Mouse (Mus musculus): ENCODE results near the gene Cd80. TPM values are rescaled to one million over a fixed set of nuclear protein-coding genes. Genes with fewer than 3 reads are reported as not detected.

The Cd80 gene
- 1.1 TPM for polyA plus RNA-seq (2014; fragmentation: Illumina TruSeq; extraction: RNeasy Lipid Tissue Mini Kit (QIAGEN cat#74804); ENCODE audit: low read depth, low replicate concordance)

GRCm38 (mm10) chr16:38455511-38456418 is at the start of gene Cd80:
Gene Cd80, plus strand, starts transcription at chr16:38455561.

GRCm38 (mm10) chr16:38432498-38433425 is 22.6 kb upstream of the Cd80 start, which contains the start of gene Pla1a:
Gene Pla1a, minus strand, starts transcription at chr16:38433145.

GRCm38 (mm10) chr16:38452442-38453202 is 2.7 kb upstream of the Cd80 start, which contains the start of gene Adprh:
Gene Adprh, minus strand, starts transcription at chr16:38452703.

GRCm38 (mm10) chr16:38522129-38523084 is 67.0 kb downstream of the Cd80 start, which contains the start of gene Timmdc1:
Gene Timmdc1, minus strand, starts transcription at chr16:38522663.

Other genes starting within 250 kb of the Cd80 start
- 0.15 TPM for gene Nr1i2, start 160.7 kb upstream of the Cd80 start, polyA plus RNA-seq (2014; fragmentation: Illumina TruSeq; extraction: RNeasy Lipid Tissue Mini Kit (QIAGEN cat#74804); ENCODE audit: low read depth, low replicate concordance)
- gene Maats1, start 113.4 kb upstream of the Cd80 start, polyA plus RNA-seq (2014; fragmentation: Illumina TruSeq; extraction: RNeasy Lipid Tissue Mini Kit (QIAGEN cat#74804); ENCODE audit: low read depth, low replicate concordance): 2.7 TPM
- gene Cox17, start 108.6 kb upstream of the Cd80 start, polyA plus RNA-seq (2014; fragmentation: Illumina TruSeq; extraction: RNeasy Lipid Tissue Mini Kit (QIAGEN cat#74804); ENCODE audit: low read depth, low replicate concordance): 209 TPM
- gene Gm21987, start 108.5 kb upstream of the Cd80 start, polyA plus RNA-seq (2014; fragmentation: Illumina TruSeq; extraction: RNeasy Lipid Tissue Mini Kit (QIAGEN cat#74804); ENCODE audit: low read depth, low replicate concordance): not detected
- 5.7 TPM for gene Popdc2, start 93.4 kb upstream of the Cd80 start, polyA plus RNA-seq (2014; fragmentation: Illumina TruSeq; extraction: RNeasy Lipid Tissue Mini Kit (QIAGEN cat#74804); ENCODE audit: low read depth, low replicate concordance)
- 34.9 TPM for gene Pla1a, start 22.4 kb upstream of the Cd80 start, polyA plus RNA-seq (2014; fragmentation: Illumina TruSeq; extraction: RNeasy Lipid Tissue Mini Kit (QIAGEN cat#74804); ENCODE audit: low read depth, low replicate concordance)
- 20.4 TPM for gene Adprh, start 2.9 kb upstream of the Cd80 start, polyA plus RNA-seq (2014; fragmentation: Illumina TruSeq; extraction: RNeasy Lipid Tissue Mini Kit (QIAGEN cat#74804); ENCODE audit: low read depth, low replicate concordance)
- gene Timmdc1, start 67.1 kb downstream of the Cd80 start, polyA plus RNA-seq (2014; fragmentation: Illumina TruSeq; extraction: RNeasy Lipid Tissue Mini Kit (QIAGEN cat#74804); ENCODE audit: low read depth, low replicate concordance): 21.7 TPM
- gene Poglut1, start 94.7 kb downstream of the Cd80 start, polyA plus RNA-seq (2014; fragmentation: Illumina TruSeq; extraction: RNeasy Lipid Tissue Mini Kit (QIAGEN cat#74804); ENCODE audit: low read depth, low replicate concordance): 29.1 TPM
- gene Tmem39a, start 103.1 kb downstream of the Cd80 start, polyA plus RNA-seq (2014; fragmentation: Illumina TruSeq; extraction: RNeasy Lipid Tissue Mini Kit (QIAGEN cat#74804); ENCODE audit: low read depth, low replicate concordance): 71.8 TPM

Measured in adipose tissue, adult 10 weeks (tissue).